Mouse (Mus musculus) kidney, postnatal 36 days (tissue): ENCODE data around the gene Tars2.
"Not testable (repeated sequence)": the region's sequence is repeated elsewhere in the genome, so short reads cannot be mapped to it uniquely, and the experiment has no call there.

Source experiments
- DNase-seq, 2 experiments: peaks; one replicate each; pipeline ENCODE4 v3.0.0; 2021 to 2022; ENCODE audit warnings: mixed read lengths in 2 of 2

The Tars2 gene

DNA sequence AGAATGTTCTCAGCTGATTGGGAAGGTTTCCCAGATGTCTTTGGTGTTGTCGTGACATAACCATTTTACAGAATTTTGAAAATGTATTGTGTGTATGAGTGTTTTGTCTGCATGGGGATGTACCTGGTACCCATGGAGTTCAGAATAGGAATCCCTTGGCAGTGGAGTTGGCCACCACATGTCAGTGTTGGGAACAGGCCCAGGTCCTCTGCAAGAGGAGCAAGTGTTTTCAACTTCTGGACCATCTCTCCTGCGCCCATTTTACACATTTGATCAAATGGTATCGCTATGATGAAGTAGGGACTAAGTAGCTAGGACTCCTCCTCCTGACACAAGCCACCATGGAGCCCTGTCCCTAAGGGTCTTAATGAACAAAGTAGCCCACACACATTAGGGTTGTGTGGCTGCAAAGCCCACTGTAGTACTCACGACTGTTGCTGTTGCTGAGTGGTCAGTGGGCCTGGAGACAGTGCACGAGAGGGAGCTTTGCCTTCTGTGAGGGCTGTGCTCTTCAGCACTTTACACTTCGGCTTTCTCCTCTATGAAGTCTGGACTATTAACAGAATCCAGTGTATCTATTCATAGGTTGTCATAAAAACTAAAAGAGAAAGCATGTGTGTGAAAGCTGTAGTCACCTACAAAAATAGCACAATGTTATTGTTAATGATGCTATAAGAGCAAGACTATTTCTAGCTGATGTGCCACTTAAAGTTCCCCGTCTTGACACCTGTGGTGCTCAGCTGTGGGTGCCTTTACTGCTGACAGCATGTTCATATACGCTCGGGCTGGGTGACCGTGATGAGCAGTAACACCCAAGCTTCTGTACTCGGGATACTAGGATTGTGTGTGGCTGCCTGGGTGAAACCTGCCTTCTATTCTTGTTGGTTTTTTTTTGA is 65.0 kb downstream of the Tars2 start:
- no peak for DNase-seq

DNA sequence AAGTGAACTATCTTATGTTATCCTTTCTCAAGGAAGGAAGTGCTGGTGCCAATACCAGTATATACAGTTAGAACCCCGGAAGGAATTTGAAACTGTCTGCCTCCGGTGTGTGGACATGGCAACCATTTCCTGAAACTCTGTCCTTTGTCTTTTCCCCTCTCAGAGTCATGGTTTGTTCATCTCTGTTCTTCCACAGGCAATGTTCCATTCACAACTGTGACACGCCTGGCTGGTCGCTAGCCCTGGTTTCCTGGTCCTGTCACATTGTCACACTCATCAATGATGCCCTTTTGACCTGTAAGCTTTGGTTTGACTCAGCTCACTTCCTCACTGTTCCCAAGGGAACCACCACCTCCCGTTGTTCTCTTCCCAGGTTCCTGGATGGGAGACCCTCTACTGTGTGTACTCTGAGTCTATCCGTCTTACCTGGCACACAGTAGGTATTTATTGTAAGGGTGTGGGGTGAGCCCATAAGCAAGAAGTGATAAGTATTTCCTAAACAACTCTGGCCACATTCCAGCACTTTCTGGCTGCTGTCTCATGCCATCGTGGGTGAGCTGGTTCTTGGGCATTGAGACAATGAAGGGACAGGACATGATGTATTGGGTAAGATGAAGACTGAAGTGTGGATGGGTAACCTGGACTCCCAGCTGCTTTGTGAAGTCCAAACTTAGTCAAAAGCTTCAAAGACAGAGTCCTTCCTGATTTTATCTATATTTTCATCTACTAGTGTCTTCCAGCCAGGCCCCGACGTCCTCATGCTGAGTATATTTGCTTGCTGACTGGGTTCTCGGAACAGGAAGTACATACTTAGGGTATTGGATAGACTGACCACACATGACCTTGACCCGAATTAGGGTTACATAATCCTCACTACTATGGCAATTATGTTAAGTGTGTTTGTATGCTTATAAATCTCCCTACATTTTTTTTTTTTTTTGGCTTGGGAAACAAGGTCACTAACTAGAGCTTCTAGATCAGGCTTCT is 65.9 kb downstream of the Tars2 start:
- DNase-seq, result peak; percentile 46 to 71

DNA sequence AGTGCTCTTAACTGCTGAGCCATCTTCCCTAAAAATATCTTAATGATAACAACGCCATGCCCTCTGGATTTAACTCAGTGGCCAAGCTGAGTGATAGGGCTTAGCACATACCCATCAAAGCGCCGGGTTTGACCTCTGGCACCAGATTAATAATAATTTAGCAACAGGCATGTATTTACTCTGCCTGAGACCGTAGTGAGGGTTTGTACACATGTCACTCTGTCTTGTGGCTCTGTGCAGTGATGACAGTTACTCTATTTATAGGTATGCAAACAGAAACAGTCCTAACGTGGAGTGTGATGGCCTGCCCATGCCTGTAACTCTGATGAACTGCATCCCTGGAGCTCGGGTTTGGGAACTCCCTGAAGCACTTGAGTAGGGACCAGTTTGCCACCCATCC is 67.3 kb downstream of the Tars2 start:
- no peak for DNase-seq

DNA sequence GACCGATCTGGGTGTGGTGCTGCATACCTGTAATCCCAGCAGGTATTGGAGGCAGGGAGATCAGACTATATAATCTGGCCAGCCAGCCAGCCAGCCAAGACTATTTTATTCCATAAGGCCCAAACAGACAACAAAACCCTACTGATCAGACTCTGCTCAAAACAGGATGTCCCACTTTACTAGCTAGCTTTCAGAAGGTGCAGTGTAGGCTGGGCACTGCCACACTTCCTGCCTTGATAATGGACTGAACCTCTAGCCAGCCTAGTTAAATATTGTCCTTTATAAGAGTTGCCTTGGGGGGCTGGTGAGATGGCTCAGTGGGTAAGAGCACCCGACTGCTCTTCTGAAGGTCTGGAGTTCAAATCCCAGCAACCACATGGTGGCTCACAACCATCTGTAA is 69.5 kb downstream of the Tars2 start:
- not testable (repeated sequence) for DNase-seq
